Mouse (Mus musculus) lung, postnatal 0 days (tissue): ENCODE results near the gene Uvrag. TPM values are rescaled to one million over a fixed set of nuclear protein-coding genes. Genes with fewer than 3 reads are reported as not detected.

ENCODE experiments used
- ATAC-seq: fragments of 200-750 bp; cut with Nextera tagmentation; 2 replicates; pipeline ENCODE4 v1.8.0; 2017; ENCODE audit warnings: moderate library complexity
- DNase-seq: peaks from one replicate; pipeline ENCODE4 v3.0.0-alpha.2; 2016; ENCODE audit warnings: low spot score
- H3K27ac ChIP-seq: fragments of 300-500 bp; sonication (generic); 2 replicates; pipeline ENCODE4 v1.5.1; 2014; ENCODE audit warnings: antibody characterized with exemption, mild to moderate bottlenecking, low read length, mixed read lengths
- H3K27me3 ChIP-seq: fragments of 300-500 bp; sonication (generic); replicated peaks from 2 replicates; pipeline ENCODE4 v1.6.1; 2014; ENCODE audit warnings: low read length, mixed read lengths; ENCODE audit not compliant: insufficient read depth
- H3K36me3 ChIP-seq: fragments of 300-500 bp; sonication (generic); 2 replicates; pipeline ENCODE4 v1.6.1; 2014; ENCODE audit warnings: low read length, mixed read lengths; ENCODE audit not compliant: insufficient read depth
- H3K4me1 ChIP-seq: fragments of 300-500 bp; sonication (generic); 2 replicates; pipeline ENCODE4 v1.6.1; 2014; ENCODE audit warnings: antibody characterized with exemption, low read depth, low read length, mixed read lengths; ENCODE audit not compliant: insufficient read depth
- H3K4me2 ChIP-seq: fragments of 300-500 bp; sonication (generic); replicated peaks from 2 replicates; pipeline ENCODE4 v1.6.1; 2014; ENCODE audit warnings: low read depth, mild to moderate bottlenecking, low read length, moderate library complexity, mixed read lengths
- H3K4me3 ChIP-seq: fragments of 300-500 bp; sonication (generic); 2 replicates; pipeline ENCODE4 v1.5.1; 2014; ENCODE audit warnings: low read depth, low read length
- H3K9ac ChIP-seq: fragments of 300-500 bp; sonication (generic); replicated peaks from 2 replicates; pipeline ENCODE4 v1.6.1; 2014; ENCODE audit warnings: low read depth, mild to moderate bottlenecking
- H3K9me3 ChIP-seq: fragments of 300-500 bp; sonication (generic); 2 replicates; pipeline ENCODE4 v1.6.1; 2016; ENCODE audit warnings: low read length, mixed read lengths
- CTCF ChIP-seq: IDR thresholded peaks from 2 replicates; pipeline ENCODE4 v1.5.1; 2016; ENCODE audit warnings: antibody characterized with exemption, mild to moderate bottlenecking
- EP300 ChIP-seq: IDR thresholded peaks from 2 replicates; pipeline ENCODE4 v1.6.1; 2016; ENCODE audit warnings: antibody characterized with exemption, mild to moderate bottlenecking, control low read depth
- WGBS: fragments of 180-500 bp; shearing (Covaris S2); extraction: QIAGEN DNeasy Blood & Tissue Kit; methylation state at CpG from one replicate; pipeline ENCODE4 v1.1.7; 2014; 5-methylcytosine and 5-hydroxymethylcytosine counted together
- polyA plus RNA-seq: library from polyadenylated mRNA; unstranded; fragments of >200 nt; fragmentation: Nextera tagmentation; extraction: Ambion mirVana; gene quantifications from 2 replicates; pipeline ENCODE4 v1.2.1, GENCODE M21; 2015

Uvrag gene
- polyA plus RNA-seq, 1 experiment from 2014 or later = 23.4 TPM

DNA sequence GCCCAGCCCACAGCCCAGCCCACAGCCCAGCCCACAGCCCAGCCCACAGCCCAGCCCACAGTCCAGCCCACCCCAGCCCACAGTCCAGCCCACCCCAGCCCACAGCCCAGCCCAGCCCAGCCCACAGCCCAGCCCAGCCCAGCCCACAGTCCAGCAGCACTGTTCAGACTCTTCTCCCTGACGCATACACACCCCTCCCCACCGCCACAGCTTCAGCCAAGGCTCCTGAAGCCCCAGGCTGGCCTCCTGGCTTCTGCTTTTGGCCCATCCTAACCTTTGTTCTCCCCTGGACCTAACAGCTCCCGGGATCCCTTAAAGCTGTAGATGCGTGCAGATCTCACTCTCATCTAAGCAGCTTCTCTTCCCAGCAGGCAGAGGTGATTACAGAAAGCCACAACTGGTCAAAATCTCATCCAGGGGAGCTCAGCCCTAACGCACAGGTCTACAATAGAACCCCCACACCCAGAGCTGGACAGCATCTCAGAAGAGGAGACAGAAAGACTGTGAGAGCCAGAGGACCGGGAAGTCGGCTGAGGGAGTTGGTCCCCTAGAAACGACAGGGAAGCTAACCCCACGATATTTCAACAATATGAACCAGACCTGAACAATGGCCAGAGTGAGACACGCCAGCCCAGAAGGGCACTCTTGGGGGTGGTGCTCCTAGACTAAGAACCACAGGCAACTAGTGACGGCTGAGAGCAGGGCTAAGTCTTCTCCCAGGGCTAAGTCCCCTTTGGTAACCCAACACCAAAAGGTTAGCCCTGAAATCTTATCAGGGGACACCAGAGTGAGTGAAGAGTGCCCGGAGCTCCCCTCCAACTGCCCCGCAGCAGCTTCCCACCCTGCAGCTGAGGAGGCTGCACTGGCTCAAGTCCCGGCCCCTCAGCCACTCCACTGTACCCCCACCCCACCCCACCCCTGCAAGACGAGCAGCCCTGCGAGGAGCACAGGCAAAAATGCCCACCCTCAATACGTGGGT lies 14.7 kb upstream of the Uvrag start:
- no peaks in the 10 kb centered on the region for H3K36me3 ChIP-seq
- H3K27ac ChIP-seq = peak overlapping the region; percentile 54; the same call in 1 of the 2 replicates
- peak; percentile 87 for DNase-seq
- H3K9me3 ChIP-seq = no peaks in the 10 kb centered on the region
- peak overlapping the region; percentile 44 for H3K4me2 ChIP-seq
- no peak overlapping the region for H3K9ac ChIP-seq
- no peaks in the 10 kb centered on the region for H3K27me3 ChIP-seq
- TF ChIP-seq CTCF = no peak
- TF ChIP-seq EP300 = no peak
- H3K4me3 ChIP-seq = no peak overlapping the region
- peaks cover 8% of the 10 kb centered on the region for H3K4me1 ChIP-seq
- 6% methylated on average over 16 of the region's 17 CpGs for WGBS
- ATAC-seq = peak; percentile 74

DNA sequence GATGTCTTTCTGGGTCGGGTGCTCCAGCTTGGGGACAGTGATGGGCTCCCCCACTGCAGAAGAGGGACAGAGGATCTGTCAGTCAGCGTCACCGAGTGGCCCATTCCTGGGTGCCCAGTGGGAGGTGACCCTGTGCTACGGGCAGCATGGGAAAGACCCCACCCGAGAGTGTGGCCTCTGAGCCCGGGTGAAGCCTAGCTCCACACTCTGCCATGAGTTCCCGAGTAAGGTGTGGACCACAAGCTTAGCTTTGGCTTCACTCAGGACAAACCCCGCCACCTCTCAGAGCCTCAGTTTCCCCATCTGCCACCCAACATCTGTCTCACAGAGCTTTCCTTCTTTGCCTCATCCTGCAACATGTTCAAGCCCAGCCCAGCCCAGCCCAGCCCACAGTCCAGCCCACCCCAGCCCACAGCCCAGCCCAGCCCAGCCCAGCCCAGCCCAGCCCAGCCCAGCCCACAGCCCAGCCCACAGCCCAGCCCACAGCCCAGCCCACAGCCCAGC lies 13.8 kb upstream of the Uvrag start:
- Histone ChIP-seq H3K4me2 (no peak overlapping the region), H3K4me1 (peaks cover 8% of the 10 kb centered on the region), H3K9ac (no peak overlapping the region), H3K36me3 (no peaks in the 10 kb centered on the region), H3K27me3 (no peaks in the 10 kb centered on the region), H3K27ac (no peak overlapping the region), H3K4me3 (no peak overlapping the region), H3K9me3 (no peaks in the 10 kb centered on the region)
- TF ChIP-seq EP300 = no peak
- no peak for TF ChIP-seq CTCF
- ATAC-seq (peak; percentile 6; the same call in 1 of the 2 replicates), DNase-seq (no peak)
- 49% methylated on average over 8 of the region's 8 CpGs for WGBS

DNA sequence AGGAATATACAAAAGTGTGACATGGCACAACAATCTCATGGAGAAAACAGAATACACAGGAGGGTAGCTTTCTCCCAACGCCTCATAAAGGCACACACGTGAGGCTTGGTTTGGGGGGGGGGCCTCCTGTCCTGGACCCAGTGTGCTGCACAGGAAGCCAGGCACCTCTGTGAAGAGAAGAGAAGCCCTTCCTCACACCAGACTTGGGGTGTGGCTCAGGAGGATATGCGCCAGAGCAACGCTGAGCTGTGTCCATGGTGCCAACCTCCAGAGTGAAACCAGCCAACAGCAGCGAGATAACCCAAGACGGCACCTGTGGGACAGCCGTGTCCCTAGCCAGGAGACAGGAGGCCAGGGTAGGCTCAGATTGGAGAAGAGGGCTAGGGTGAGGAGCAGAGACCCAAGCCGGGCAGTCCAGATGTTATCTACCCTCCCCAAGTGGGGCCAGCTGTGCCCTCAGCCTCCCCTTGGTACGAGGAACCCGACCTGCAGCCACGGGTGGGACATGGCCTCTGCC lies 12.8 kb upstream of the Uvrag start:
- DNase-seq = no peak
- WGBS = 86% methylated on average over 11 of the region's 11 CpGs
- no peaks in the 10 kb centered on the region for H3K36me3 ChIP-seq
- peaks cover 8% of the 10 kb centered on the region for H3K4me1 ChIP-seq
- H3K4me2 ChIP-seq = no peak overlapping the region
- H3K27me3 ChIP-seq = no peaks in the 10 kb centered on the region
- H3K4me3 ChIP-seq = no peak overlapping the region
- H3K9ac ChIP-seq = no peak overlapping the region
- no peaks in the 10 kb centered on the region for H3K9me3 ChIP-seq
- no peak for ATAC-seq
- no peak overlapping the region for H3K27ac ChIP-seq
- TF ChIP-seq CTCF (no peak), EP300 (no peak)

DNA sequence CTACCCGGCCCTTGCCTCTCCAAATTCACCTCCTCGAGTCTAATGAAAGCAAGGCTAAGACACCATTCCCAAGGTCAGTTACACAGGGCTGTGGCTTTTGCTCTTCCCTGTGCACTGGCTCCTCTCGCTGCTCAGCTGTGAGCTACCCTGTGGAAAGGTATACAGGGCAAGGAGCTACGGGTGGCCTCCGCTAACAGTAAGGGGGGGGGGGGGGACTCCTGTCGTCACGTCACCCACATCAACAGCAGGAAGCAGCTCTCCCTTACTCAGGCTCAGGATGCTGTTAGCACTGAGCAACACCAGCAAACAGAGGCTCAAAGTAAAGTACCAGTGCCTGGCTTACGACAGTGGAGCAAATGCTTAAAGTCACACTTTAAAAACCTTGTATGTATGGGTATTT lies 11.8 kb upstream of the Uvrag start:
- no peaks in the 10 kb centered on the region for H3K36me3 ChIP-seq
- H3K9ac ChIP-seq = no peak overlapping the region
- TF ChIP-seq CTCF (no peak), EP300 (no peak)
- no peak overlapping the region for H3K4me3 ChIP-seq
- no peaks in the 10 kb centered on the region for H3K27me3 ChIP-seq
- WGBS = 80% methylated on average over 8 of the region's 8 CpGs
- H3K9me3 ChIP-seq = no peaks in the 10 kb centered on the region
- no peak overlapping the region for H3K27ac ChIP-seq
- DNase-seq (no peak), ATAC-seq (no peak)
- H3K4me1 ChIP-seq = peaks cover 8% of the 10 kb centered on the region
- no peak overlapping the region for H3K4me2 ChIP-seq

- H3K4me3 ChIP-seq = no peak overlapping the region
- H3K4me1 ChIP-seq = peaks cover 8% of the 10 kb centered on the region
- TF ChIP-seq CTCF = peak; percentile 100
- TF ChIP-seq EP300 = no peak
- H3K9me3 ChIP-seq = no peaks in the 10 kb centered on the region
- no peaks in the 10 kb centered on the region for H3K36me3 ChIP-seq
- H3K9ac ChIP-seq = no peak overlapping the region
- 3% methylated on average over 7 of the region's 7 CpGs for WGBS
- H3K4me2 ChIP-seq = no peak overlapping the region
- H3K27me3 ChIP-seq = no peaks in the 10 kb centered on the region
- ATAC-seq (peak; percentile 89), DNase-seq (peak; percentile 98)
- no peak overlapping the region for H3K27ac ChIP-seq
Observed at GRCm38 (mm10) chr7:99151342-99151741, 10.4 kb upstream of the Uvrag start.

- Histone ChIP-seq H3K4me1 (no peaks in the 10 kb centered on the region; the same call in 1 of the 2 replicates), H3K27ac (no peak overlapping the region), H3K27me3 (no peaks in the 10 kb centered on the region), H3K4me2 (no peak overlapping the region), H3K36me3 (no peaks in the 10 kb centered on the region), H3K9ac (no peak overlapping the region), H3K9me3 (no peaks in the 10 kb centered on the region), H3K4me3 (no peak overlapping the region)
- whole genome bisulfite sequencing = 60% methylated on average over 1 of the region's 1 CpGs
- ATAC-seq (no peak), DNase-seq (no peak)
- TF ChIP-seq CTCF (no peak), EP300 (no peak)
Observed at GRCm38 (mm10) chr7:99149017-99149416, 8.1 kb upstream of the Uvrag start.
